Mouse (Mus musculus) neutrophil, adult 65 days (primary cell): ENCODE data around the gene Ky. TPM values are rescaled to one million over a fixed set of nuclear protein-coding genes. Genes with fewer than 3 reads are reported as not detected.

Experiments used
- total RNA-seq: library from RNA; stranded (reverse); gene quantifications from 2 replicates; pipeline ENCODE4 v1.2.4, GENCODE M21; 2023

Gene Ky
- not detected in 2 replicates for total RNA-seq

GRCm38 (mm10) chr9:102505700-102506585 is at the start of gene Ky:
TSS of gene Ky (plus strand) at chr9:102505750.

Other genes starting within 250 kb of the Ky start
- not detected in 2 replicates for gene Ephb1, start 151.1 kb upstream of the Ky start, total RNA-seq
- 49.0 and 83.9 TPM in 2 replicates for gene Anapc13, start 120.5 kb downstream of the Ky start, total RNA-seq
- gene Cep63, start 120.8 kb downstream of the Ky start, total RNA-seq: 25.6 and 51.3 TPM in 2 replicates
- 7.5 and 11.5 TPM in 2 replicates for gene Amotl2, start 210.9 kb downstream of the Ky start, total RNA-seq